Mouse (Mus musculus) heart, embryonic 12.5 days (tissue): ENCODE data around the gene Rac2. TPM values are rescaled to one million over a fixed set of nuclear protein-coding genes. Genes with fewer than 3 reads are reported as not detected.
A peak's percentile ranks its signal among the peaks of the same experiment; 100 is the strongest.

Source experiments
- ATAC-seq: fragments of 200-750 bp; cut with Nextera tagmentation; 2 replicates; pipeline ENCODE4 v1.8.0; 2017; ENCODE audit warnings: moderate TSS enrichment, moderate library complexity; ENCODE audit not compliant: insufficient number of reproducible peaks, low FRiP score
- H3K27ac ChIP-seq: fragments of 300-500 bp; sonication (generic); 2 replicates; pipeline ENCODE4 v1.5.1; 2016; ENCODE audit warnings: mild to moderate bottlenecking, moderate library complexity; ENCODE audit not compliant: poor library complexity, severe bottlenecking
- H3K27me3 ChIP-seq: fragments of 300-500 bp; sonication (generic); replicated peaks from 2 replicates; pipeline ENCODE4 v1.6.1; 2016; ENCODE audit warnings: mild to moderate bottlenecking, moderate library complexity
- H3K36me3 ChIP-seq: fragments of 300-500 bp; sonication (generic); 2 replicates; pipeline ENCODE4 v1.6.1; 2016; ENCODE audit warnings: mild to moderate bottlenecking, moderate library complexity
- H3K4me1 ChIP-seq: fragments of 300-500 bp; sonication (generic); replicated peaks from 2 replicates; pipeline ENCODE4 v1.6.1; 2016; ENCODE audit warnings: mild to moderate bottlenecking
- H3K4me2 ChIP-seq: fragments of 300-500 bp; sonication (generic); 2 replicates; pipeline ENCODE4 v1.6.1; 2016; ENCODE audit warnings: mild to moderate bottlenecking, moderate library complexity
- H3K4me3 ChIP-seq: fragments of 300-500 bp; sonication (generic); 2 replicates; pipeline ENCODE4 v1.5.1; 2016; ENCODE audit warnings: mild to moderate bottlenecking
- H3K9ac ChIP-seq: fragments of 300-500 bp; sonication (generic); 2 replicates; pipeline ENCODE4 v1.6.1; 2016; ENCODE audit warnings: mild to moderate bottlenecking, moderate library complexity
- H3K9me3 ChIP-seq: fragments of 300-500 bp; sonication (generic); replicated peaks from 2 replicates; pipeline ENCODE4 v1.6.1; 2016; ENCODE audit warnings: mild to moderate bottlenecking, moderate library complexity
- WGBS: fragments of 180-500 bp; shearing (Covaris S2); methylation state at CpG from one replicate; pipeline ENCODE4 v1.1.7; 2016; 5-methylcytosine and 5-hydroxymethylcytosine counted together
- polyA plus RNA-seq: library from polyadenylated mRNA; unstranded; fragments of >200 nt; fragmentation: Nextera tagmentation; extraction: Ambion mirVana; gene quantifications from 2 replicates; pipeline ENCODE4 v1.2.1, GENCODE M21; 2016

Rac2 gene
- polyA plus RNA-seq, 1 experiment from 2014 or later, result 6.9 TPM

DNA sequence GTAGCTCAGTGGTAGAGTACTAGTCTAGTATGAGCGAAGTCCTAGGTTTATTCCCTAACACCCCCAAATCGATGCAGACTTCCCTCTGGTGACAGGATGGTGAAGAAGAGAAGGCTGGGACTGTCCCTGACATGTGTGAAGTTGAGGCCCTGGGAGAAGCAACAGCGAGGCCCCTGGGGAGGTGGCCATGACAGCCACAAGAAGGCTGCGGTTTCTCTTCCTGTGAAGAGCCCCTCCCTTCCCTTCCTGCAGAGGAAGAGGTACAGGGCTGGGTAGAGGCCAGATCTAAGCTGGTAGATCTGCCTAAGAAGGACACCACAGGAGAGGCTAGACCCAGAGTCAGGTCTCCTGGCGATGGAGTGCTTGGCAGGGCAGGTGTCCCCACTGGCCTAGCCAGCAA lies 8.6 kb downstream of the Rac2 start:
- no peak overlapping the region for H3K27ac ChIP-seq
- H3K36me3 ChIP-seq, result no peaks in the 10 kb centered on the region

DNA sequence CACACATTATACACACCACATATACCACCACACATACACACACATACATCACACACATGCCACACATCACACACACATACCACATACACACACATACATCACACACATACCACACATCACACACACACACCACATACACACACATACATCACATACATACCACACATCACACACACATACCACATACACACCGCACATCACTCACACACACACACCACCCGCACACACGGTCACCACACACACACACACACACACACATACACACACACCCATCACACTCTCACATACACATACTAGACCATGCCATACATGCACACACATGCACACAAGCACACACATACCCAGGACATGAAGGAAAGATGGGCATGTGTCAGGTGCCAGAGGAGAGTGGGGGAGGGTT lies 9.2 kb downstream of the Rac2 start:
- H3K27me3 ChIP-seq, result no peaks in the 10 kb centered on the region

More for the DNA sequence above, 8.6 kb downstream of the Rac2 start:
- H3K4me2 ChIP-seq, result no peak overlapping the region
- H3K27me3 ChIP-seq, result no peaks in the 10 kb centered on the region
- H3K9me3 ChIP-seq, result no peaks in the 10 kb centered on the region
- no peak overlapping the region for H3K9ac ChIP-seq
- ATAC-seq, result no peak
- no peak overlapping the region for H3K4me3 ChIP-seq
- H3K4me1 ChIP-seq, result peaks cover 5% of the 10 kb centered on the region; the same call in 1 of the 2 replicates
- 73% methylated on average over 5 of the region's 5 CpGs for WGBS

GRCm38 (mm10) chr15:78559141-78559979 lies 13.2 kb downstream of the Rac2 start:
- Histone ChIP-seq H3K27ac (no peak overlapping the region), H3K9ac (no peak overlapping the region), H3K9me3 (no peaks in the 10 kb centered on the region), H3K4me2 (no peak overlapping the region), H3K27me3 (no peaks in the 10 kb centered on the region), H3K4me1 (peaks cover 5% of the 10 kb centered on the region; the same call in 1 of the 2 replicates), H3K36me3 (no peaks in the 10 kb centered on the region), H3K4me3 (no peak overlapping the region)
- WGBS, result 65% methylated on average over 11 of the region's 11 CpGs
- ATAC-seq, result no peak

More for the DNA sequence above, 9.2 kb downstream of the Rac2 start:
- Histone ChIP-seq H3K27ac (no peak overlapping the region), H3K36me3 (no peaks in the 10 kb centered on the region), H3K4me1 (peaks cover 5% of the 10 kb centered on the region; the same call in 1 of the 2 replicates), H3K4me3 (no peak overlapping the region), H3K9me3 (no peaks in the 10 kb centered on the region), H3K9ac (no peak overlapping the region), H3K4me2 (no peak overlapping the region)
- WGBS, result 94% methylated on average over 3 of the region's 3 CpGs
- no peak for ATAC-seq

- no peak for ATAC-seq
- H3K9me3 ChIP-seq, result 0 out of 2 replicates have a peak, but pooled peaks cover under 1% of the 10 kb centered on the region
- H3K27me3 ChIP-seq, result no peaks in the 10 kb centered on the region
- H3K9ac ChIP-seq, result no peak overlapping the region
- H3K27ac ChIP-seq, result no peak overlapping the region
- H3K4me1 ChIP-seq, result no peaks in the 10 kb centered on the region
- H3K36me3 ChIP-seq, result no peaks in the 10 kb centered on the region
- no peak overlapping the region for H3K4me2 ChIP-seq
- WGBS, result 58% methylated on average over 10 of the region's 10 CpGs
- H3K4me3 ChIP-seq, result no peak overlapping the region
Measured at GRCm38 (mm10) chr15:78557693-78558535, 14.7 kb downstream of the Rac2 start.

- ATAC-seq, result no peak
- Histone ChIP-seq H3K27me3 (no peaks in the 10 kb centered on the region), H3K4me3 (peak overlapping the region; percentile 24), H3K9ac (no peak overlapping the region), H3K9me3 (peaks cover 20% of the 10 kb centered on the region; the same call in 1 of the 2 replicates), H3K27ac (no peak overlapping the region), H3K36me3 (no peaks in the 10 kb centered on the region), H3K4me2 (peak overlapping the region; percentile 41), H3K4me1 (no peaks in the 10 kb centered on the region)
- 55% methylated on average over 25 of the region's 25 CpGs for WGBS
Measured at GRCm38 (mm10) chr15:78554545-78555313, 17.9 kb downstream of the Rac2 start.

DNA sequence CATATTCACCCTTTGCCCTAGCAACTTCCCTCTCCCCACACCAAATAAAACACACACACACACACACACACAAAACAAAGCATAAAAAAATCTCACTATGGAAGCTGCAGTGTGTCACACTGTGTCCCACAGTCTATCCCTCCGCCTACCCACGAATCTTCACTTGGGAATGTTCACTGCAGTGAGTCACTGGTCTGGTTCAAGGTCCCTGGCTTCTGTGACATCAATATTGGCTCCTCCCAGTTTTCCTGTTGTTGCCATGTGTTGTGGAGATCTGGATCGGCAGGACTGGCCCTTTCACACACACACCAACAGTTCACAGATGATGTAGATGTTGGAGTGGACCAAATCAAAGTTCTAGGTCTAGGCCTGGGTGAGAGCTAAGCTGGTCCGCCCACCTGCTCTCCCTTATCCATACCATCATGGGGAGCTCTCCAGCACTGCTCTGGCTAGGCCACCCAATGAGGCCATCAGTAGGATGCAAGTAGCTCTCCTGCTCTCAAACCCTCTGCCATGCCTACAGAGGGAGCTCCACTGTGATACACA lies 23.3 kb downstream of the Rac2 start:
- ATAC-seq, result no peak
- Histone ChIP-seq H3K9ac (no peak overlapping the region), H3K27ac (no peak overlapping the region), H3K9me3 (peaks cover 20% of the 10 kb centered on the region; the same call in 1 of the 2 replicates), H3K27me3 (peaks cover 20% of the 10 kb centered on the region), H3K4me1 (peaks cover 17% of the 10 kb centered on the region), H3K36me3 (no peaks in the 10 kb centered on the region), H3K4me2 (no peak overlapping the region), H3K4me3 (no peak overlapping the region)
- 67% methylated on average over 4 of the region's 4 CpGs for WGBS

DNA sequence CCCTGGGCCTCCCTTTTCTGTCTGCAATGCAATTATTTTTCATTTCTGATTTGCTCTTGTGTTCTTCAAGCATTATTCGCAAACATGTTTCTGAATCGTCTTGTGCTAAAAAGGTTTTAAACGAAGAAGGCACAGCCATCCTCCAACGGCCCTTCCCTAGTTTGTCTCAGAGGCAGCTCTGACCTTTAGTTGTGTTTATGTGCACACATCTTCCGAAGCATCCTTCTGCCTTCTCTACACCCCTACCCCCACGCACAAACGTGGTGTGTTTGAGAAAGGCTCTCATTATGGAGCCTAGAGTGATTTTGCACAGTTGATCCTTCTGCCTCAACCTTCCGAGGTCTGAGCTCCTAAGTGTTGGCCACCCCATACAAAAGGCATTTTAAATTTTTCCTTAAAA lies 23.9 kb downstream of the Rac2 start:
- Histone ChIP-seq H3K9ac (no peak overlapping the region), H3K36me3 (no peaks in the 10 kb centered on the region), H3K4me2 (no peak overlapping the region), H3K27me3 (peaks cover 26% of the 10 kb centered on the region), H3K4me1 (peaks cover 17% of the 10 kb centered on the region), H3K4me3 (no peak overlapping the region), H3K9me3 (peaks cover 20% of the 10 kb centered on the region; the same call in 1 of the 2 replicates), H3K27ac (no peak overlapping the region)
- ATAC-seq, result no peak
- WGBS, result 71% methylated on average over 8 of the region's 8 CpGs

GRCm38 (mm10) chr15:78548336-78548665 lies 24.3 kb downstream of the Rac2 start:
- no peak overlapping the region for H3K4me2 ChIP-seq
- ATAC-seq, result no peak
- peaks cover 17% of the 10 kb centered on the region for H3K4me1 ChIP-seq
- H3K9ac ChIP-seq, result peak overlapping the region; percentile 6; the same call in 1 of the 2 replicates
- WGBS, result 34% methylated on average over 3 of the region's 3 CpGs
- H3K4me3 ChIP-seq, result no peak overlapping the region
- peaks cover 30% of the 10 kb centered on the region for H3K27me3 ChIP-seq
- H3K27ac ChIP-seq, result peak overlapping the region; percentile 16; the same call in 1 of the 2 replicates
- peaks cover 20% of the 10 kb centered on the region; the same call in 1 of the 2 replicates for H3K9me3 ChIP-seq
- H3K36me3 ChIP-seq, result no peaks in the 10 kb centered on the region

GRCm38 (mm10) chr15:78547415-78548335 lies 24.9 kb downstream of the Rac2 start:
- WGBS, result 40% methylated on average over 5 of the region's 5 CpGs
- Histone ChIP-seq H3K36me3 (no peaks in the 10 kb centered on the region), H3K27ac (peak overlapping the region; percentile 16; the same call in 1 of the 2 replicates), H3K9ac (peak overlapping the region; percentile 6; the same call in 1 of the 2 replicates), H3K4me1 (peaks cover 23% of the 10 kb centered on the region), H3K4me2 (no peak overlapping the region), H3K4me3 (no peak overlapping the region), H3K9me3 (peaks cover 16% of the 10 kb centered on the region; the same call in 1 of the 2 replicates), H3K27me3 (peaks cover 34% of the 10 kb centered on the region)
- no peak for ATAC-seq
